Mouse (Mus musculus) testis, adult 2 months (tissue): ENCODE measurements around the gene Fam13c.

ENCODE experiments used
- CTCF ChIP-seq: fragments of 200-500 bp; IDR thresholded peaks from 2 replicates; pipeline ENCODE4 v1.5.1; 2012; ENCODE audit warnings: low read depth, mild to moderate bottlenecking, inconsistent platforms, low read length, moderate library complexity; ENCODE audit not compliant: control insufficient read depth, insufficient read depth, insufficient replicate concordance
- POLR2A ChIP-seq: fragments of 200-500 bp; IDR thresholded peaks from 2 replicates; pipeline ENCODE4 v1.6.1; 2012; ENCODE audit warnings: low read depth, mild to moderate bottlenecking, inconsistent platforms, low read length, moderate library complexity; ENCODE audit not compliant: control insufficient read depth

GRCm38 (mm10) chr10:70599925-70600305 lies 159.6 kb downstream of the Fam13c start:
- TF ChIP-seq CTCF: no peak
- TF ChIP-seq POLR2A: no peak
